27 mouse cellular contexts compared by ENCODE assay signal in the genomic region with DNA sequence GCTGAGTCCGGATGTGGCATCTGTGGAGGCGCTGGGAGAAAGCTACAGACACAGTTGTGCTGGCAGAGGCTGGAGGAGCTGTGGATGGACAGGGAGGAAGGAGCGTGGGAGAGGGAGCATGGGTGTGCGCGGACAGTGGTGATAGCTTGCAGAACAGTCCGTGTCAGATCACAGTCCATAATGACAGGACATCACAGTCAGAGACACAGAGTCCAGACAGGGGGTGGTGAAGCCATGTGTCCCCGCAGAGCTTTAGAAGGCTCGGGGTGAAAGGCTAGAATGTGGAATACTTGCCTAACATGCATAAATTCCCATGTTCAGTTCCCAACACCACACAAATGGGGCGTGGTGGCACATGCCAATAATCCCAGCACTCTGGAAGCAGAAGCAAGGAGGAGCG. TPM values are rescaled to one million over a fixed set of nuclear protein-coding genes. Genes with fewer than 3 reads are reported as not detected.
DNase-seq lines count a peak whose midpoint lies in the region; ATAC-seq lines count a peak whose summit lies in the region.
"Had no signal": no experiment of that assay in that cellular context is flagged by ENCODE, and none has a peak within 500 bp of the region (broad histone marks: within the 10 kb centered on the region; RNA-seq: fewer than 3 reads in every experiment).

No protein-coding gene starts in this region.

- peak overlapping the region; percentile 51; the same call in 1 of the 2 replicates for H3K27ac ChIP-seq in lung, embryonic 15.5 days
- H3K27ac ChIP-seq in kidney, embryonic 15.5 days: no peak overlapping the region
- H3K27ac ChIP-seq: embryonic facial prominence, embryonic 15.5 days; forebrain, embryonic 10.5 days; heart, adult 2 months; heart, embryonic 15.5 days; hindbrain, embryonic 13.5 days had no signal

- no peak for ATAC-seq in megakaryocyte, adult 5-6 weeks (ENCODE audit: poor library complexity, severe bottlenecking)
- peak; percentile 29; the same call in 1 of the 2 replicates for ATAC-seq in lung, embryonic 15.5 days (ENCODE audit: borderline replicate concordance, extremely low read depth, low FRiP score, low TSS enrichment)
- no peak for ATAC-seq in kidney, embryonic 15.5 days (replicated peaks; ENCODE audit: low FRiP score)
- ATAC-seq: forebrain, embryonic 14.5 days had no signal

- peak; percentile 83 for DNase-seq in lung, postnatal 10 days
- DNase-seq in lung, postnatal 4 days: peak; percentile 39 to 83
- DNase-seq in layer of hippocampus, postnatal 25 days (ENCODE audit: extremely low spot score in 1 of 2, low spot score in 1 of 2): no peak
- DNase-seq in cerebellum, adult 9-11 months: no peak
- DNase-seq: adrenal gland, adult 8-10 months; cerebellum, adult 11 months; cerebellum, adult 8-10 months; cerebellum, postnatal 25 days; gastrocnemius, postnatal 10 days; heart, adult 2 months; heart, postnatal 14 days had no signal

- peaks cover 47% of the 10 kb centered on the region for H3K27me3 ChIP-seq in megakaryocyte, embryonic 14.5 days (replicated peaks)
- H3K27me3 ChIP-seq in lung, embryonic 15.5 days: no peaks in the 10 kb centered on the region
- no peaks in the 10 kb centered on the region for H3K27me3 ChIP-seq in kidney, embryonic 15.5 days
- H3K27me3 ChIP-seq: embryonic facial prominence, embryonic 15.5 days; hindbrain, embryonic 13.5 days had no signal

- peaks cover 8% of the 10 kb centered on the region for H3K4me1 ChIP-seq in megakaryocyte, embryonic 14.5 days
- H3K4me1 ChIP-seq in lung, embryonic 15.5 days: peaks cover 23% of the 10 kb centered on the region
- H3K4me1 ChIP-seq in kidney, embryonic 15.5 days: peaks cover 2% of the 10 kb centered on the region; the same call in 1 of the 2 replicates

- H3K36me3 ChIP-seq in megakaryocyte, embryonic 14.5 days (replicated peaks; ENCODE audit: low read length): no peaks in the 10 kb centered on the region
- H3K36me3 ChIP-seq in lung, embryonic 15.5 days: no peaks in the 10 kb centered on the region
- no peaks in the 10 kb centered on the region for H3K36me3 ChIP-seq in kidney, embryonic 15.5 days
- H3K36me3 ChIP-seq: embryonic facial prominence, embryonic 15.5 days; forebrain, embryonic 10.5 days; heart, embryonic 15.5 days; hindbrain, embryonic 13.5 days had no signal

- H3K9ac ChIP-seq in lung, embryonic 15.5 days: no peak overlapping the region
- H3K9ac ChIP-seq in kidney, embryonic 15.5 days: no peak overlapping the region
- H3K9ac ChIP-seq: embryonic facial prominence, embryonic 15.5 days; heart, embryonic 15.5 days; hindbrain, embryonic 13.5 days had no signal

- H3K4me2 ChIP-seq in lung, embryonic 15.5 days: no peak overlapping the region
- no peak overlapping the region for H3K4me2 ChIP-seq in kidney, embryonic 15.5 days
- H3K4me2 ChIP-seq: embryonic facial prominence, embryonic 15.5 days; heart, embryonic 11.5 days; heart, embryonic 15.5 days; hindbrain, embryonic 13.5 days had no signal

- no peaks in the 10 kb centered on the region for H3K9me3 ChIP-seq in megakaryocyte, embryonic 14.5 days
- no peaks in the 10 kb centered on the region for H3K9me3 ChIP-seq in lung, embryonic 15.5 days
- peaks cover 8% of the 10 kb centered on the region; the same call in 1 of the 2 replicates for H3K9me3 ChIP-seq in kidney, embryonic 15.5 days (replicated peaks)
- H3K9me3 ChIP-seq: embryonic facial prominence, embryonic 15.5 days; heart, embryonic 15.5 days; hindbrain, embryonic 13.5 days had no signal

- peak overlapping the region; percentile 68 for H3K4me3 ChIP-seq in megakaryocyte, embryonic 14.5 days (replicated peaks)
- H3K4me3 ChIP-seq in lung, embryonic 15.5 days: no peak overlapping the region
- no peak overlapping the region for H3K4me3 ChIP-seq in kidney, embryonic 15.5 days (replicated peaks)
- H3K4me3 ChIP-seq: embryonic facial prominence, embryonic 15.5 days; erythroblast, embryonic 14.5 days; forebrain, embryonic 10.5 days; heart, adult 2 months; heart, embryonic 15.5 days; hindbrain, embryonic 13.5 days had no signal

- WGBS in lung, embryonic 15.5 days: 40% methylated on average over 10 of the region's 10 CpGs
- whole genome bisulfite sequencing in kidney, embryonic 15.5 days: 71% methylated on average over 10 of the region's 10 CpGs

RNA-seq across cellular contexts. Expression of a gene that starts 29.7 kb away (rescaled TPM):
- polyA plus RNA-seq in megakaryocyte, embryonic 14.5 days (2012; ENCODE audit: insufficient read depth, low replicate concordance): not detected in 2 replicates
- not detected in 2 replicates for total RNA-seq in megakaryocyte, adult 5-6 weeks (2015)
- not detected in 2 replicates for total RNA-seq in megakaryocyte, adult 5-6 weeks (2017)
- polyA plus RNA-seq in lung, embryonic 15.5 days (2015; fragmentation: Nextera tagmentation; extraction: Ambion mirVana): not detected in 2 replicates
- polyA plus RNA-seq in kidney, embryonic 15.5 days (2015; fragmentation: Nextera tagmentation; extraction: Ambion mirVana): not detected in 2 replicates
- not detected for total RNA-seq in layer of hippocampus, postnatal 25 days (2021)
- total RNA-seq: adrenal gland, adult 8-10 months; adrenal gland, postnatal 4 days; ES-E14; gastrocnemius, postnatal 10 days; heart, adult 2 months; heart, postnatal 14 days; hematopoietic stem cell, adult 5-6 weeks had no signal
- polyA plus RNA-seq: brain, embryonic 14.5 days; cortical plate, adult 2 months; embryonic facial prominence, embryonic 15.5 days; forebrain, embryonic 10.5 days; forebrain, embryonic 14.5 days; heart, adult 2 months; heart, embryonic 11.5 days; heart, embryonic 15.5 days; hindbrain, embryonic 13.5 days had no signal

RNA-seq across cellular contexts. Expression of a gene that starts 38.5 kb away (rescaled TPM):
- polyA plus RNA-seq in megakaryocyte, embryonic 14.5 days (2012; ENCODE audit: insufficient read depth, low replicate concordance): not detected in 2 replicates
- total RNA-seq in megakaryocyte, adult 5-6 weeks (2015): 7.8 and 8.2 TPM in 2 replicates
- total RNA-seq in megakaryocyte, adult 5-6 weeks (2017): 2.9 and 7.7 TPM in 2 replicates
- 0.65 and 1.6 TPM in 2 replicates for polyA plus RNA-seq in lung, embryonic 15.5 days (2015; fragmentation: Nextera tagmentation; extraction: Ambion mirVana)
- 2.0 and 5.1 TPM in 2 replicates for polyA plus RNA-seq in kidney, embryonic 15.5 days (2015; fragmentation: Nextera tagmentation; extraction: Ambion mirVana)
- not detected for total RNA-seq in layer of hippocampus, postnatal 25 days (2021)
- total RNA-seq: adrenal gland, adult 8-10 months; ES-E14; heart, adult 2 months; heart, postnatal 14 days had no signal
- polyA plus RNA-seq: cortical plate, adult 2 months; embryonic facial prominence, embryonic 15.5 days; hindbrain, embryonic 13.5 days had no signal

RNA-seq across cellular contexts. Expression of a gene that starts 55.4 kb away (rescaled TPM):
- 18.7 and 34.3 TPM in 2 replicates for polyA plus RNA-seq in megakaryocyte, embryonic 14.5 days (2012; ENCODE audit: insufficient read depth, low replicate concordance)
- 0.46 and 3.0 TPM in 2 replicates for total RNA-seq in megakaryocyte, adult 5-6 weeks (2015)
- total RNA-seq in megakaryocyte, adult 5-6 weeks (2017): 0.89 and 1.3 TPM in 2 replicates
- polyA plus RNA-seq in lung, embryonic 15.5 days (2015; fragmentation: Nextera tagmentation; extraction: Ambion mirVana): 24.7 TPM in 2 replicates
- 23.3 and 26.1 TPM in 2 replicates for polyA plus RNA-seq in kidney, embryonic 15.5 days (2015; fragmentation: Nextera tagmentation; extraction: Ambion mirVana)
- total RNA-seq in layer of hippocampus, postnatal 25 days (2021): 1 to 10 TPM; 9.2 to 9.3 TPM

Comparison
In these comparisons a context has a peak if more than half of its experiments do, and no peak if none do; other contexts are left out.
1. DNase-seq: peak in lung, postnatal 10 days (single experiment) and lung, postnatal 4 days (2 of 2); none in layer of hippocampus, postnatal 25 days (0 of 2) and cerebellum, adult 9-11 months (single experiment).